Mouse (Mus musculus) 3134 (cell line): ENCODE measurements around the gene Glyr1.

ENCODE experiments used
- DNase-seq: peaks from one replicate; pipeline ENCODE4 v3.0.0-alpha.2; 2011; ENCODE audit warnings: low spot score; ENCODE audit not compliant: insufficient read length; ENCODE audit errors: extremely low read depth

Glyr1 gene

DNA sequence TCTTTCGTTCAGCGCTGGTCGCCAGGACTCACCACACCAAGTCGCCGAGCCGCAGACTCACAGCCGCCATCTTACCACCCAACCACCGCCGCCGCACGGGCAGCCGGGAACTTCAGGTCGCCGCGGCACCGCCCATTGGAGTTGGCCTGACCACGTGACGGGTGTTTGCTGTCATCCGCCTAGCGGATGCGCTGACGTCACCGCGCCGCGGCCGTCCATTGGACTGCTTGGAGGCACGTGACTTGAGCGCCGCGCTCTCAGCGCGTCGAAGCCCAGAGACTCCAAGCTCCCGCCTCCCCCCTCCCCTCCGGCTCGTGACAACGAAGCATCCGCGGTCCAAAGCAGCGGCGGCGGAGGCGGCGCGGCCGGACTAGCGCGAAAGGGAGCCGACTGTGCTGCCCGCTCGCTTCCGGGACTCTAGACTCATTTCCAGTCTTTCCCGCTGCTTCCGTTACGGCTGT, at the start of gene Glyr1, which contains the start of gene Ubn1:
Glyr1 (minus strand) TSS at position 90 of the 461 bp plus-strand sequence.
Ubn1 (plus strand) TSS at position 284 of the 461 bp plus-strand sequence.
- DNase-seq, result peak; percentile 100

GRCm38 (mm10) chr16:5096504-5096903, 46.8 kb upstream of the Glyr1 start:
- DNase-seq, result no peak

DNA sequence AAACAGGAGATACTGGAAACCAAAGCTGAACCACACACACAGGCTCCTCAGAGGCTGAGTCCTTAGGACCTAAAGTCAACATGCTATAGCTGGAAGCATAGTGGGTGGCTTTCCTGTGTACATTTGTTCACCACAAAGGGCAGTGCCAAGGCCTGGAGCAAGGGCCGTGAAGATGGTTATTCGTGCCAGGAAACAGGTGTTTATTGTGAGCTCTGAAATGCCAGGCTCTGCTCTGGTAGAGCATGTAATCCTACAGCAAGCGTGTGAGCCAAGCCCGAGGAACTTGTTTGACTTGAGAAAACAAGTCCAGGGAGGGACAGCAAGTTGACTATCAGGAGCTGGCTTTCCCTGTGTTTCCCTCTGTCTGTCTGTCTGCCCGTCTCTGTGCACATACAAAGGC, 43.6 kb upstream of the Glyr1 start:
- DNase-seq, result no peak

DNA sequence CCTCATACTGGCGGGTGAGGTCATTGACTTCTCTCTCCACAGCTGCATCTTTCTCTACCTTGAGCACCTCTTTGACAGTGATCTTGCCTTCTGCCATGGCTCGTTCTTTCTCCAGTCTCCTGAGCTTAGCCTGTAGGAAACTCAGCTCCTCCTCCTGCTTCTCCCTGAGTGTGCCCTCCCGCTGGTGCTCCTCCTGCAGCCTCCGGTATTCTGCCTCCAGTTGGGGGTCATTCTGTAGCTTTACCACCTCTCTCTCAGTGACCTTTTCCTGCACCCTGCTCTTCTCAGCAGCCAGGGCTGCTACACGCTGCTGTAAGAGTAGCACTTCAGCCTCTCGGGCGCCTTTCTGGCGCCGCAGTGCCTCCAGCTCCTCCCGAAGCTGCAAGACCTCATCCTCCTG, 39.4 kb upstream of the Glyr1 start:
- DNase-seq, result no peak

- no peak for DNase-seq
Measured at GRCm38 (mm10) chr16:5086179-5086578, 36.5 kb upstream of the Glyr1 start.

DNA sequence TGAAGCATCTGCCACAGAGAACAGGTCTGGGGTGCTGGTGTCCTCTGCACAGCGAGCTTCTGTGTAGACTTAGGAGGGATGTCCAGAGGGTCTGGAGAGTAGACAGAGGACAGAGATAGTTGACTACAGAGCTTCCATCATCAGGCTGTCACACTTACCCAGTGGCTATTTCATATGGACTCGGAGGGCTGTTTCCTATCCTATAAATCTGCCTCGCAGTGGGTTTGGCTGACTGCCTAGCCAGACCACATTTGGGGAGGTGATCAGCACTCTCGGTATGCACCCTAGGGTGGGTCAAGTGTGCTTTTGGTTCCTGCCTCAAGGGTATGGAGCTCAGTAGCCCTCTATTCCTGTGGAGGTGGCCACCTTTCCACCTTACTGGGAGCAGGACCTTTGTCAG, 35.5 kb upstream of the Glyr1 start:
- DNase-seq, result peak; percentile 47

GRCm38 (mm10) chr16:5074341-5074740, 24.7 kb upstream of the Glyr1 start:
- DNase-seq, result peak; percentile 45

DNA sequence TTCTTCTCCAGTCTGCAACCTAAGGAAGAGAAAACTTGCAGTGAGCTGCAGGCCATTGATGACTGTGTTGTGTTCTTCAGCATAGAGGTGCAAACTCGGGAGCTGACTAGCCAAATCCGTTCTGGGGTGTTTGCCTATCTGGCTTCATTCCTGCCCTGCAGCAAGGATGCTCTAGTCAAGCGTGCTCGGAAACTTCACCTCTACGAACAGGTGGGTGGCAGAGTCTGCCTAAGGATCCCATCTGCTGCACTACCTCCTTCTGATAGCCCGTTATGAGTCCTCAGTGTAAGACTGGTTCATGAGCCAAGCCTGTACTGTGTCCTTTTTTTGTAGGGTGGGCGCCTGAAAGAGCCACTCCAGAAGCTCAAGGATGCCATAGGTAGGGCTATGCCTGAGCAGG, 22.3 kb upstream of the Glyr1 start:
- no peak for DNase-seq

- DNase-seq, result no peak
Measured at GRCm38 (mm10) chr16:5070321-5070720, 20.7 kb upstream of the Glyr1 start.

GRCm38 (mm10) chr16:5063472-5063871, 13.8 kb upstream of the Glyr1 start:
- DNase-seq, result no peak

GRCm38 (mm10) chr16:5058114-5058513, 8.5 kb upstream of the Glyr1 start:
- peak; percentile 18 for DNase-seq

GRCm38 (mm10) chr16:5050251-5051110, 818 bp upstream of the Glyr1 start:
- peak; percentile 62 for DNase-seq

DNA sequence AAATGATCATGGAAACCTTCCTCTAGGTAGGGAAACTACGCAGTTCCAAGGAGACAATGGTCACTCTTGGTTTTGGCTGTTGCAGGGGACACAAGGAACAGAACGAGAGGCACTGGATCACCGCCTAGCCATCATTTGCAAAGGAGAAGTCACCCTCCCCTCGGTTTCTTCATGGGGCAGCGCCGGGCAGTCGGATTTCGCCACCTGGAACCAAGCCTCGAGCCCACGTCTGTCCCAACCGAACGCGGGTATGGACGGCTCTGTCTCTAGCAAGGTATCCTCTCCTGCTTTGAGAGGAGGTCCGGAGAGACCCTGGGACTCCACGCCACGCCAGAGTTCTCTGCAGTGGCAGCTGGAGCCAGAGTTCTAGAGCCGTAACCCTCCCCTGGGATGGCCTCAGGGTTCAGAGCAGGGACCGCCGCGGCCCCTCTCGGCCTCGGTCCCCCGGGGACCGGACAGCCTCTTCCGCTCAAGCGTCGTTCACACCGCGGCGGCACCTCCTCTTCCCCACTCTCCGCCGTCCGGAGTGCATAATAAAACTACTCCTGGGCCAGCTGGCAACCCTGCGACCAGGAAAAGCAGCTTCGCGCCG, 385 bp downstream of the Glyr1 start:
- no peak for DNase-seq

- no peak for DNase-seq
Measured at GRCm38 (mm10) chr16:5045322-5045721, 4.3 kb downstream of the Glyr1 start.

- DNase-seq, result no peak
Measured at GRCm38 (mm10) chr16:5036649-5037234, 12.9 kb downstream of the Glyr1 start.

- no peak for DNase-seq
Measured at GRCm38 (mm10) chr16:5035591-5035990, 14.1 kb downstream of the Glyr1 start.

DNA sequence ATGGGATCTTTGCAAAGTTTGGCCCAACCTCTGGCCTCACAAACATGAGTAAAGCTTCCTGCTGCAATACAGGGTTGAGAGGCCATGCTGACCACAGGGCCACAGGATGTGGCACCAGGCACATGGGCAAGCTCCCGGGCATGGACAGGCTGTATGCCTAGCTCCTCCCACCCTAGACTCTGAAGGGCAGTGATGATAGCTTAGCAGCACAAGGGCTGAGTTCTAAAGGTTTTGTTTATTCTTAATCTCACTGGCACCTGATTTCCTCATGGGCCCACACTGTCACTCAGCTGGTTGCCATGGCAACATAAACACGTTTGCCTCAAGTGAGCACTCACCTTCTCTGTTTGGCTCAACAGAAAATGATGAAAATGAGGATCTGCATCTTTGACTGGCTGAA, 19.8 kb downstream of the Glyr1 start:
- peak; percentile 29 for DNase-seq

DNA sequence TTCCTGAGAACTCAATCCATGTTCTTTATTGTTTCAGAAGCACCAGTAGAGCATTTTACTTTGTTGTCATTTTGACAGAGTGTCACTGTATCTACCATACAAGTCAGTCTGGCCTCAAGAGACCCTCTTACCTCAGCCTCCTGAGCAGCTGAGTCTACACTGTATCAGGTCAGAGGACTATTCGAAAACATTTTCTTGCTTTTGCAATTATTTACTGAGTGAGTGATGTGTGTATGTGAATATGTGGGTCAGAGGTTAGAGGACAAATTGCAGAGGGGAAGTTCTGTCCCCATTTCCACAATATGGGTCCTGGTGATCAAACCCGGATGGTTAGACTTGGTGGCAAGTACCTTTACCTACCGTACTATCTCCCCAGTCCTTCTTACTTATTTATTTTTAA, 25.6 kb downstream of the Glyr1 start:
- no peak for DNase-seq

DNA sequence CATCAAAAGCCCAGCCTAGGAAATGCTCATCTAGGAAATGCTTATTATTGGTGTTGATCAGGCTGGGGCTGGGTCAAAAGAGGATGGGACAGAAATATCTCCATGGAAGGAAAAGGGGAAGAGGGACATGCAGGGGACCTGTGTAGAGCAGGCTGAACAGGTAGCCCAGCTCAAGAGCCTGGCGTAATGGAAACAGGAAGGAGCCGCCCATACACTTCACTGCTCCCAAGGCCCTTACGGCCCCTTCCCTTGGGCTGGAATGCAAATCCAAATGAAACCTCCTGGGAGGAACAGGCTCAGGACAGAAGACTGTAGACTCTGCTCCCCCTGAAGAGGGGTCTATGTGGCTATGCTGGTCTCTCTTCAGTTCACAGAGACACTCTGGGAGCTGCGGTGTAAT, 35.1 kb downstream of the Glyr1 start:
- no peak for DNase-seq

DNA sequence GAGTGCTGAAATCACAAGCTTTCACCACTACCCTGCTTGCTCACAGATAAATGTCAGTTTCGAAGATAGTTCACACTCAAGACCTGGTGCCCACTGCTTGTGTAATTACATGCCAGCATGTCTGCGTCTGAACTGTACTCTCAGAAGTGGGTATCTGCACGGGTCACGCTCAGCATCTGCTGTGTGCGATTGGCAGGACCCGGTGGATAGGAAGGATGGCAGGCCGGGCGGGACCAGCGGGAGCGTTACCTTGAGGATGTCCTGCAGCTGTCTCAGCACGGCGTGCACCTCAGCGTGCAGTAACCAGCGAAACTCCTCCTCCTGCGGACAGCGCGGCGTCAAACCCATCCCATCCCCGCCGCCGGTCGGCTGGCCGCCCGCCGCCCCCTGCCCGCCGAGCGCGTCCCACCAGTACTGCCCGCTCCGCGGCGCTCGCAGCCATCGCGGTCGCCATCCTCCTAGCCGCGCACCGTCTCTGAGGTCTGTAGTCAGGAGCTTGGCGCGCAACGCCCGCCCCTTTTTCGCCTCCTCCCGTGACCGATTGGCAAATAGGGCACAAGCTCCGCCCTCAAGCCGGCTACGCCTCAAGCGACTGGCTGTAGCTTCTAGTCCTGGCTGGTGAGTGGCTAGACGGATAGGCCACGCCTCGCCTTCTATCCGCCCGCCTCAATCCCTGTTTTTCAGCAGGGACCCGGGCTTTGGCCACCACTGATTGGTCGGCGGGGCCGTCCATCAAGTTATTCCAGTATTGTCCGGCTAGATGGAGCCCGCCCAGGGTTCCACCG, 36.4 kb downstream of the Glyr1 start, which contains the start of gene Rogdi:
Rogdi (minus strand) TSS at position 500 of the 785 bp plus-strand sequence.
- peak; percentile 99 for DNase-seq
